Mouse (Mus musculus): ENCODE results near the gene Cbr4.

Gene Cbr4

GRCm38 (mm10) chr8:61550006-61550748 lies 62.6 kb downstream of the Cbr4 start:
- DNase-seq (ENCODE audit: low spot score in 2 of 2) = no peak

GRCm38 (mm10) chr8:61552221-61552620 lies 64.7 kb downstream of the Cbr4 start:
- DNase-seq (ENCODE audit: low spot score in 2 of 2) = no peak

GRCm38 (mm10) chr8:61552755-61553402 lies 65.3 kb downstream of the Cbr4 start:
- no peak for DNase-seq (ENCODE audit: low spot score in 2 of 2)

GRCm38 (mm10) chr8:61555343-61555742 lies 67.8 kb downstream of the Cbr4 start:
- no peak for DNase-seq (ENCODE audit: low spot score in 2 of 2)

GRCm38 (mm10) chr8:61556219-61556618 lies 68.7 kb downstream of the Cbr4 start:
- DNase-seq (ENCODE audit: low spot score in 2 of 2) = no peak

Data from cerebellum, postnatal 4 days (tissue).